Mouse (Mus musculus) layer of hippocampus, adult 2 months (tissue): Measurements from ENCODE around the gene Cnih4. TPM values are rescaled to one million over a fixed set of nuclear protein-coding genes. Genes with fewer than 3 reads are reported as not detected.
A peak's percentile ranks its signal among the peaks of the same experiment; 100 is the strongest.

ENCODE experiments used
- DNase-seq, 2 experiments: peaks; one replicate each; pipeline ENCODE4 v3.0.0; 2022; ENCODE audit warnings: low spot score in 2 of 2
- H3K27ac ChIP-seq: fragments of 200-600 bp; 2 replicates; pipeline ENCODE4 v1.8.1; 2022
- H3K4me3 ChIP-seq: fragments of 200-600 bp; 2 replicates; pipeline ENCODE4 v1.8.1; 2022; ENCODE audit warnings: mild to moderate bottlenecking
- CTCF ChIP-seq: fragments of 200-600 bp; conservative IDR thresholded peaks from 2 replicates; pipeline ENCODE4 v1.8.1; 2022; ENCODE audit warnings: antibody characterized with exemption, mild to moderate bottlenecking, moderate library complexity
- long read RNA-seq, 2 experiments: library from polyadenylated mRNA; stranded (forward); transcript quantifications; one replicate each; pipeline ENCODE4 v2.0.0; 2021; ENCODE audit warnings: borderline mapping rate in 2 of 2
- total RNA-seq, 2 experiments: library from RNA; stranded (reverse); gene quantifications; 2 replicates each; pipeline ENCODE4 v1.2.3; 2021

Cnih4 gene
- total RNA-seq, result 10 to 100 TPM; 23.3 to 27.7 TPM
- long read RNA-seq, experiment 1, transcript Cnih4-204 (5 exons, 3,268 nt), result major isoform, 22 of 28 reads
- long read RNA-seq, experiment 1, partial matches to known transcripts, result 0 of 28 reads
- long read RNA-seq, experiment 1, other reads (novel, unspliced or antisense), result 5 of 28 reads
- long read RNA-seq, experiment 2, transcript Cnih4-204 (5 exons, 3,268 nt), result major isoform, 21 of 32 reads
- long read RNA-seq, experiment 2, partial matches to known transcripts, result 0 of 32 reads
- long read RNA-seq, experiment 2, other reads (novel, unspliced or antisense), result 11 of 32 reads

DNA sequence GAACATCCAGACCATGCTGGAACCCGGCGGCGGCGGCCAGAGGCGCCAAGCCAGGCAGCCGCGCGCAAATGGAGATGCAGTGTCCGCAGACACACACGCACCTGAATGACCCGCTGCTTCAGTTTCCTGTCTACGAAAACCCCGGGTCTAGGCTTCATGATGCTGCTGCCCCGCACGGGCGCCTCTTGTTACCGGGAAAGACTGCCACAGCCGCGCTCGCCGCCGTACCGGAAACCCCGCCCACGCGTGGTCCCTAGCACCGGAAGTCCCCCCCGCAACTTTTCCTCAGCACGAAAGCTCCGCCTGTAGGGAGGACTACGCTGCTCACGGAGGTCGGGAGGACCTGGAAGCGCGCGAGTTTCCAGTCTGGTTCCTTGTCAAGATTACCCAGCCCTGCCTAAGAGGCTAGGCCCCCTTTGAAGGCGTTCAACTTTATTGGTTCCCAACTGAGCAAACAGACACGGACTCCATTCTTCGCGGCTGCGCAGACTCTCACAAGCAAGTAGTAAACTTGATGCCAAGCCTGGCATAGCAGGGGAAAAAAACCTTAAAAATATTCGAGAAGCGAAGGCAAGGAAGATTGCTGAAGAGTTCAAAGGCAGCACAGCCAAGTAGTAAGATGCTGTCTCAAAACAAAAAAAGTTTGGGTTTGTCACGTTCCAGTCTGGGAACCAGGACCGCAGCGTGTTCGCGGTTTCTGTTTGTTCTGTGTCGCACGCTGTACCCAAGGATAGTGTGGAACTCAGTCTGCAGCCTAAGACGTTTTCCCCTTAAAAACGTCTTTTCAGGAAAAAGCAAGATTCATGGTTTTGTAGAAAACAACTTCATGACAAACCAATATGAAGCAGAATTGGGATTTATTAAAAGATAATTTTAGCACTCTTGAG, at the start of gene Cnih4, which contains the start of gene Nvl:
Gene Cnih4, plus strand, starts transcription at position 744 of the 887 bp plus-strand sequence.
Gene Nvl, minus strand, starts transcription at position 255 of the 887 bp plus-strand sequence.
- Histone ChIP-seq H3K27ac (peak within 1 kb of the TSS; percentile 87), H3K4me3 (peak within 1 kb of the TSS; percentile 88)
- peak; percentile 94 for DNase-seq
- TF ChIP-seq CTCF, result no peak; the same call in 1 of the 2 replicates

- H3K27ac ChIP-seq, result no peak overlapping the region
- no peak for DNase-seq
- TF ChIP-seq CTCF, result no peak
- no peak overlapping the region for H3K4me3 ChIP-seq
Measured at GRCm38 (mm10) chr1:181117112-181117511, 27.4 kb upstream of the Cnih4 start.

- H3K27ac ChIP-seq, result no peak overlapping the region
- no peak for DNase-seq
- TF ChIP-seq CTCF, result no peak
- no peak overlapping the region for H3K4me3 ChIP-seq
Measured at GRCm38 (mm10) chr1:181124145-181124544, 20.3 kb upstream of the Cnih4 start.

DNA sequence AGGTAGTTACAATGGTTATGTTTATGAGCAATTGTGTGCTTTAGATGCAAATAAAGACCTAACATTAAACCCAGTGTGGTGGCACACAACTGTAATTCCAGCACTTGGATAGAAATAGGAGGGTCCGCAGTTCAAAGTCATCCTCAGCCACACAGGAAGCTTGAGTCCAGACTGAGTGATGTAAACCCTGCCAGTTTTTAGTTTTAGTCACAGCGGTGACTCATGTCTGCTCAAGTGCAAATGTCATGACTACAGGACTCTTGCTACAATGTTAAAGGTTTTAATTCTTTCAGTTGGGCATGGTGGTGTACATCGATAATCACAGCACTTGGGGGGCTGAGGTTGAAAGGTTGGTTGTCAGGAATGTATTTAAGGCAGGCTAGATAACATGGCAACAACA, 18.6 kb upstream of the Cnih4 start:
- H3K4me3 ChIP-seq, result no peak overlapping the region
- no peak overlapping the region for H3K27ac ChIP-seq
- no peak for TF ChIP-seq CTCF
- no peak for DNase-seq

- Histone ChIP-seq H3K27ac (no peak overlapping the region), H3K4me3 (no peak overlapping the region)
- no peak for TF ChIP-seq CTCF
- no peak for DNase-seq
Measured at GRCm38 (mm10) chr1:181126766-181127165, 17.7 kb upstream of the Cnih4 start.

DNA sequence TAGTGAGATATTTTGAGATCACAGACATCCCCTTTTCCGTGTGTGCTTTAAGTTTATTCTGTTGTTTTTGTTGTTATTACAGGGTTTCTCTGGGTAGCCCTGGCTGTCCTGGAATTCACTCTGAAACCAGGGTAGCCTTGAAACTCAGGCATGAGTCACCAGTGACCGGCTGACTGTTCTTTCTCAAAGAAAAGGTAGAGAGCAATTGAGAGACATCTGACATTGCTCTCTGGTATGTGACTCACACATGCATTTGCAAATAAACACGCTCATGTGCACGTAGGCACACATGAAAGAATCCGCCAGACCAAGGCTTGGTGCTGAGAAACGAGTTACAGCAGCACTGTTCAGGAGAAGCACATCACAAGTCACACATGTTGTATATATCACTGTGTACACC, 12.6 kb upstream of the Cnih4 start:
- Histone ChIP-seq H3K4me3 (no peak overlapping the region), H3K27ac (no peak overlapping the region)
- no peak for DNase-seq
- no peak for TF ChIP-seq CTCF

DNA sequence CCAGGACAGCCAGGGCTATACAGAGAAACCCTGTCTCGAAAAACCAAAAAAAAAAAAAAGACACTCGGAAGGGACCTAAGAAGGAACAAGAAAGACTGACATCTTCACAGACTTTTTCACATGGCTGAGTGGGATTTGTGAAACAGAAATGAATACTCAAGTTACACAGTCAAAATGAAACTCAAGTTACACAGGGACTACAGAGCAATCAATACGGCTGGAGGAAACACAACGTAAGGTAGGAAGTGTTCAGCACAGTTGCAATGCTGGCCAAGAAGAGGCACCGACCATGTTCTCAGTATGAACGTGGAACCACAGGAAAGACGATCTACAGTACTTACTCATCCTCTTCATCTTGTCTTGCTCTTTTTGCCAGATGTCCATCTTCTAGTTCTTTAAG, 5.8 kb upstream of the Cnih4 start:
- H3K27ac ChIP-seq, result no peak overlapping the region
- no peak for TF ChIP-seq CTCF
- H3K4me3 ChIP-seq, result no peak overlapping the region
- no peak for DNase-seq

DNA sequence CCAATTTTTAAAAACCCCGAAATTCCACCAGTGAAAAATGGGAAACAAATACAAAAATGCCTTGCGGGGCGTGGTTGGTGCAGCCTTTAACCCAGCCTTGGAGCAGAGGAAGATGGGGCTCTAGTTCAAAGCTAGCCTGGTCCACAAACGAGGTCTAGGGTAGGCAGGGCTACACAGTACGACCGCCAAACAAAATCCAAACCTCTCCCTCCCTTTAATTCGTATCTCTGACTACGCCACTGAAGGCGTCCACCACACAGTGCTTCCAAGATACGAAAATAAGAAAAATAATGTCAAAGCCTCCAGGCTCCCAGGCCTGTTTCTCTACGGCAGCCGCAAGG, 914 bp upstream of the Cnih4 start:
- Histone ChIP-seq H3K27ac (peak overlapping the region; percentile 87), H3K4me3 (peak overlapping the region; percentile 88)
- TF ChIP-seq CTCF, result no peak
- DNase-seq, result no peak

DNA sequence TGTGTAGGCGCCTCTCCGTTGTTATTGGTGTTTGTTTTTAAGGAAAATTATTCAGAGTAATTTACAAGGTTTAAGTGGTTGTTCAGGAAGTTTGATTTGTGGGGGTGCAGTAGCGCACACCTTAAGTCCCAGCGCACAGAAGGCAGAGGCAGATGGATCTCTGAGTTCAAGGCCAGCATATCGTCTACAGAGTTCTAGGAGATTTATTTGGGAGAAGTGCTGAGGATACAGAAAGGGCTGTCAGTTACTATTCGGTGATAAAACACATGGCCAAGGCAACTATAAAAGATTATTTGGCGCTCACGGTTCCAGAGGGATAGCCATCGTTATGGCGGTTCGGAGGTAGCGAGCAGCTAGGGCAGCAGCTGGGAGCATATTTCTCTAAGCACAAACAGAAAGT, 473 bp downstream of the Cnih4 start:
- DNase-seq, result no peak
- no peak for TF ChIP-seq CTCF
- Histone ChIP-seq H3K4me3 (peak overlapping the region; percentile 88), H3K27ac (peak overlapping the region; percentile 87; the same call in 1 of the 2 replicates)

- DNase-seq, result no peak
Measured at GRCm38 (mm10) chr1:181146187-181146586, 1.7 kb downstream of the Cnih4 start.

DNA sequence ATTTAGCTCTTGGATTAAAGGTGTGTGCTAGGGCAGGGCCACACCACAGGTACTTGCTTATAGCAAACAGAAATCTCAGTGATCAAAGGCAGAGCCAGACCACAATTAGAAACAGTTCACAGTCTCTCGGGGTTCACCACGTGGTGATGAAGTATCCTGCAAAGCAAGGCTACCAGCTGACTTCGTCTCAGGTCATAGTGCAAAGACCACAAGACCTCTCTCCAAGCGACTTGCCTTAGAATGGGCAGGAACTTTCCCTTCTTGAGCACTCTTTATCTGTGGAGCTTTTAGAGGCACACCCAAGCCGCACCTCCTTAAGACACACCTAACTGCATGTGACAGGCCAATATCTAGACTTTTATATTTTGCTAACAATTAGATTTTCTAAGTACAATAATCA, 4.0 kb downstream of the Cnih4 start:
- DNase-seq, result no peak
- H3K27ac ChIP-seq, result peak overlapping the region; percentile 11; the same call in 1 of the 2 replicates
- H3K4me3 ChIP-seq, result no peak overlapping the region
- TF ChIP-seq CTCF, result no peak

More at GRCm38 (mm10) chr1:181146187-181146586, 1.7 kb downstream of the Cnih4 start:
- no peak for TF ChIP-seq CTCF
- Histone ChIP-seq H3K27ac (no peak overlapping the region), H3K4me3 (no peak overlapping the region)

GRCm38 (mm10) chr1:181149373-181150017, 5.0 kb downstream of the Cnih4 start:
- no peak for DNase-seq
- peak; percentile 37 for TF ChIP-seq CTCF
- Histone ChIP-seq H3K27ac (no peak overlapping the region), H3K4me3 (no peak overlapping the region)

GRCm38 (mm10) chr1:181150431-181150826, 5.9 kb downstream of the Cnih4 start:
- no peak for TF ChIP-seq CTCF

More at GRCm38 (mm10) chr1:181150431-181150826, 5.9 kb downstream of the Cnih4 start:
- DNase-seq, result no peak
- H3K27ac ChIP-seq, result peak overlapping the region; percentile 89; the same call in 1 of the 2 replicates
- H3K4me3 ChIP-seq, result peak overlapping the region; percentile 70; the same call in 1 of the 2 replicates
